Mouse (Mus musculus): ENCODE measurements at regions not wholly inside any gene's neighbourhood (a gene's known extent, or its start where the extent isn't known, plus 50 kb on each side); places are given as distances from the start of the nearest gene placed in this dataset.

DNA sequence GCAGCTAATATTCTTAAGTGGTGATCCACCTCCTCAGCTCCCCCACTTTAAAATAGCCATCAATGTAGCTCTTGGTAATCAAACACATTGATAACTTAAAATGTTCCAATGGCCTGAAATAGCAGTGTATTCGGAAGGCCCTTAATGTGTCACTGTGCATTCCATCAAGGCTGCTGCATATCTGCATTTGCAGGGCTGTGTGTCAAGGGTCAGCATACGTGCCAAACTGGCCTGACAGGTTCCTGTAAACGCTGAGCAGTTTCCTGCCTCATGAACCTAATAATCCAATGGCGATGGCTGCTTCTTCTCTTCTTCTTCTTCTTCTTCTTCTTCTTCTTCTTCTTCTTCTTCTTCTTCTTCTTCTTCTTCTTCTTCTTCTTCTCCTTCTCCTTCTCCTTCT lies 211.7 kb upstream of the Nfe2l3 start:
- WGBS (ENCODE audit: insufficient replicate concordance), result 32% methylated on average over 4 of the region's 4 CpGs
- Histone ChIP-seq H3K4me2 (ENCODE audit: low read depth) (no peak overlapping the region), H3K27ac (no peak overlapping the region), H3K4me3 (ENCODE audit: insufficient read depth in 1 of 2, low read depth in 2 of 2, low read length in 2 of 2) (no peak overlapping the region), H3K36me3 (replicated peaks; ENCODE audit: control insufficient read depth, insufficient read depth, low read depth) (no peaks in the 10 kb centered on the region), H3K9ac (replicated peaks) (no peak overlapping the region), H3K4me1 (replicated peaks; ENCODE audit: control insufficient read depth in 2 of 2, insufficient read depth in 2 of 2, low read length in 1 of 2) (no peaks in the 10 kb centered on the region), H3K27me3 (ENCODE audit: control insufficient read depth, insufficient read depth, low read length) (no peaks in the 10 kb centered on the region), H3K9me3 (ENCODE audit: control insufficient read depth, low read length) (no peaks in the 10 kb centered on the region)
- DNase-seq (ENCODE audit: low read depth in 3 of 3, low spot score in 3 of 3) (no peak), ATAC-seq (ENCODE audit: insufficient read depth) (no peak)
- no peak for TF ChIP-seq EP300 (IDR thresholded peaks at IDR 0.05; ENCODE audit: low read depth)
- TF ChIP-seq CTCF (IDR thresholded peaks at IDR 0.05; ENCODE audit: low read depth), result no peak

GRCm38 (mm10) chr6:51236077-51236740 lies 196.3 kb upstream of the Nfe2l3 start:
- 40% methylated on average over 11 of the region's 11 CpGs for WGBS (ENCODE audit: insufficient replicate concordance)
- Histone ChIP-seq H3K4me3 (ENCODE audit: insufficient read depth in 1 of 2, low read depth in 2 of 2, low read length in 2 of 2) (no peak overlapping the region), H3K9me3 (ENCODE audit: control insufficient read depth, low read length) (no peaks in the 10 kb centered on the region), H3K4me1 (replicated peaks; ENCODE audit: control insufficient read depth in 2 of 2, insufficient read depth in 2 of 2, low read length in 1 of 2) (no peaks in the 10 kb centered on the region), H3K4me2 (ENCODE audit: low read depth) (no peak overlapping the region), H3K9ac (replicated peaks) (no peak overlapping the region), H3K36me3 (replicated peaks; ENCODE audit: control insufficient read depth, insufficient read depth, low read depth) (no peaks in the 10 kb centered on the region), H3K27ac (no peak overlapping the region), H3K27me3 (ENCODE audit: control insufficient read depth, insufficient read depth, low read length) (no peaks in the 10 kb centered on the region)
- ATAC-seq (ENCODE audit: insufficient read depth) (no peak), DNase-seq (ENCODE audit: low read depth in 3 of 3, low spot score in 3 of 3) (no peak)
- no peak for TF ChIP-seq EP300 (IDR thresholded peaks at IDR 0.05; ENCODE audit: low read depth)
- TF ChIP-seq CTCF (IDR thresholded peaks at IDR 0.05; ENCODE audit: low read depth), result no peak

- Histone ChIP-seq H3K36me3 (replicated peaks; ENCODE audit: control insufficient read depth, insufficient read depth, low read depth) (no peaks in the 10 kb centered on the region), H3K27me3 (ENCODE audit: control insufficient read depth, insufficient read depth, low read length) (no peaks in the 10 kb centered on the region), H3K4me1 (replicated peaks; ENCODE audit: control insufficient read depth in 2 of 2, insufficient read depth in 2 of 2, low read length in 1 of 2) (no peaks in the 10 kb centered on the region), H3K4me3 (ENCODE audit: insufficient read depth in 1 of 2, low read depth in 2 of 2, low read length in 2 of 2) (no peak overlapping the region), H3K9ac (replicated peaks) (no peak overlapping the region), H3K4me2 (ENCODE audit: low read depth) (no peak overlapping the region), H3K27ac (no peak overlapping the region), H3K9me3 (ENCODE audit: control insufficient read depth, low read length) (no peaks in the 10 kb centered on the region)
- DNase-seq (ENCODE audit: low read depth in 3 of 3, low spot score in 3 of 3), result no peak
- 82% methylated on average over 3 of the region's 3 CpGs for WGBS (ENCODE audit: insufficient replicate concordance)
- no peak for TF ChIP-seq EP300 (IDR thresholded peaks at IDR 0.05; ENCODE audit: low read depth)
- TF ChIP-seq CTCF (IDR thresholded peaks at IDR 0.05; ENCODE audit: low read depth), result no peak
- ATAC-seq (ENCODE audit: insufficient read depth), result no peak
Measured at GRCm38 (mm10) chr6:51240039-51240438, 192.4 kb upstream of the Nfe2l3 start.

- TF ChIP-seq EP300 (IDR thresholded peaks at IDR 0.05; ENCODE audit: low read depth) (no peak), CTCF (IDR thresholded peaks at IDR 0.05; ENCODE audit: low read depth) (no peak)
- H3K27me3 ChIP-seq (ENCODE audit: control insufficient read depth, insufficient read depth, low read length), result no peaks in the 10 kb centered on the region
- DNase-seq (ENCODE audit: low read depth in 3 of 3, low spot score in 3 of 3) (no peak), ATAC-seq (ENCODE audit: insufficient read depth) (no peak)
- H3K4me2 ChIP-seq (ENCODE audit: low read depth), result no peak overlapping the region
- no peaks in the 10 kb centered on the region for H3K4me1 ChIP-seq (replicated peaks; ENCODE audit: control insufficient read depth in 2 of 2, insufficient read depth in 2 of 2, low read length in 1 of 2)
- H3K9me3 ChIP-seq (ENCODE audit: control insufficient read depth, low read length), result no peaks in the 10 kb centered on the region
- no peaks in the 10 kb centered on the region for H3K36me3 ChIP-seq (replicated peaks; ENCODE audit: control insufficient read depth, insufficient read depth, low read depth)
- no peak overlapping the region for H3K9ac ChIP-seq (replicated peaks)
- H3K27ac ChIP-seq, result no peak overlapping the region
- H3K4me3 ChIP-seq (ENCODE audit: insufficient read depth in 1 of 2, low read depth in 2 of 2, low read length in 2 of 2), result no peak overlapping the region
Measured at GRCm38 (mm10) chr6:51250233-51250632, 182.2 kb upstream of the Nfe2l3 start.

GRCm38 (mm10) chr6:51251432-51251831 lies 181.0 kb upstream of the Nfe2l3 start:
- no peak for ATAC-seq (ENCODE audit: insufficient read depth)
- no peaks in the 10 kb centered on the region for H3K36me3 ChIP-seq (replicated peaks; ENCODE audit: control insufficient read depth, insufficient read depth, low read depth)
- DNase-seq (ENCODE audit: low read depth in 3 of 3, low spot score in 3 of 3), result no peak
- H3K9me3 ChIP-seq (ENCODE audit: control insufficient read depth, low read length), result no peaks in the 10 kb centered on the region
- H3K27ac ChIP-seq, result no peak overlapping the region
- WGBS (ENCODE audit: insufficient replicate concordance), result 67% methylated on average over 2 of the region's 2 CpGs
- H3K4me2 ChIP-seq (ENCODE audit: low read depth), result no peak overlapping the region
- no peak overlapping the region for H3K9ac ChIP-seq (replicated peaks)
- TF ChIP-seq CTCF (IDR thresholded peaks at IDR 0.05; ENCODE audit: low read depth) (no peak), EP300 (IDR thresholded peaks at IDR 0.05; ENCODE audit: low read depth) (no peak)
- no peak overlapping the region for H3K4me3 ChIP-seq (ENCODE audit: insufficient read depth in 1 of 2, low read depth in 2 of 2, low read length in 2 of 2)
- no peaks in the 10 kb centered on the region for H3K4me1 ChIP-seq (replicated peaks; ENCODE audit: control insufficient read depth in 2 of 2, insufficient read depth in 2 of 2, low read length in 1 of 2)
- no peaks in the 10 kb centered on the region for H3K27me3 ChIP-seq (ENCODE audit: control insufficient read depth, insufficient read depth, low read length)

All from liver, embryonic 14.5 days (tissue).